Mouse (Mus musculus): ENCODE data around the gene Atm. TPM values are rescaled to one million over a fixed set of nuclear protein-coding genes. Genes with fewer than 3 reads are reported as not detected.

The Atm gene
- polyA plus RNA-seq, 1 experiment from 2014 or later, result 7.5 TPM

- Histone ChIP-seq H3K9me3 (ENCODE audit: control insufficient read depth, low read length) (no peaks in the 10 kb centered on the region), H3K4me1 (replicated peaks; ENCODE audit: control insufficient read depth, insufficient read depth) (0 out of 2 replicates have a peak, but pooled peaks cover 2% of the 10 kb centered on the region), H3K27ac (replicated peaks) (peak overlapping the region; percentile 94), H3K9ac (ENCODE audit: low read length) (peak overlapping the region; percentile 84), H3K27me3 (ENCODE audit: control insufficient read depth, insufficient read depth, low read length) (no peaks in the 10 kb centered on the region), H3K4me2 (replicated peaks; ENCODE audit: low read depth) (peak overlapping the region; percentile 90), H3K36me3 (ENCODE audit: control insufficient read depth, insufficient read depth, low read length) (no peaks in the 10 kb centered on the region), H3K4me3 (ENCODE audit: low read depth, low read length) (peak overlapping the region; percentile 79)
- TF ChIP-seq CTCF (IDR thresholded peaks at IDR 0.05; ENCODE audit: low read depth) (no peak), EP300 (optimal IDR thresholded peaks at IDR 0.05) (no peak)
- WGBS, result under 1% methylated on average over 32 of the region's 34 CpGs
- ATAC-seq (ENCODE audit: low FRiP score, low TSS enrichment) (peak; percentile 31; the same call in 1 of the 2 replicates), DNase-seq (ENCODE audit: low spot score) (no peak)
Measured at GRCm38 (mm10) chr9:53537336-53537965, 911 bp upstream of the Atm start.

DNA sequence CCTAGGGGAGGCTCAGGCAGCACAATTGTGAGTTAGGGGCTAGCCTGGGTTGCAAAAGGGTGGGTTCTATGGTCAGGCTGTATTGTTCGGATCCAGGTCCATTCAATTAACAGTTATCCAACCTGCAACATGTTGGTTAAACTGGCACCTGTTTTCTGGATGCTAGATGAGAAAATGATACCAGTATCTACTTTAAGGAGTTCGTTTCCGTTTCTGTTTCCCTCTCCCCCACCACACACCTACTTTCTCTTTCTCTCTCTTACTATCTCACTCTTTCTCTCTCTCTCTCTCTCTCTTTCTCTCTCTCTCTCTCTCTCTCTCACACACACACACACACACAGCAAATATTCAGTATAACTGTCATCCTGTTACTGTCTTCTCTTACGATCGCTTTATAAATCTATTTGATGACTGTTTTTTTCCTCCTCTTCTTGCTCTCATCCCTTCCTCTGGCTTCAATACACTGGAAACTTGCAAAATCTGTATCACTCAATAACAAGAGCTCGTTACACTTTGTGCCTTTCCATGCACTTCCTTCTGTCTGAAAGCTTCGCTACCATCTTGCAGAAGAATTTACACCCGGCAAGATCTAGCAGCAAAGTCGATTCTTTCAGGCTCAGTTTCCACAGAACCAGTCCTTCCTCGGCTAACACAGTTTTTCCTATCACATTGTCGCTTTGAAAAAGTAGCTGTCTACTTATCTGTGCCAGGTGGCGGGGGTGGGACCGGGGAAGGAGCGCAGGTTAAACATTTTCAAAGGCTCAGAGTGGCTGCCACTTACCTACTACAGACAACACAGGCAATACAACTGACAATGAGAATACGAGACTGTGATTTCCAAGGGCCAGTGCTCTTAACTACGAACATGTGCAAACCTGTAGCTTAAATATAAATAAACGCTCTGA is 872 bp downstream of the Atm start:
- no peaks in the 10 kb centered on the region for H3K36me3 ChIP-seq (ENCODE audit: control insufficient read depth, insufficient read depth, low read length)
- ATAC-seq (ENCODE audit: low FRiP score, low TSS enrichment) (no peak), DNase-seq (ENCODE audit: low spot score) (peak; percentile 45)
- no peaks in the 10 kb centered on the region for H3K27me3 ChIP-seq (ENCODE audit: control insufficient read depth, insufficient read depth, low read length)
- H3K4me1 ChIP-seq (replicated peaks; ENCODE audit: control insufficient read depth, insufficient read depth), result 0 out of 2 replicates have a peak, but pooled peaks cover 2% of the 10 kb centered on the region
- peak overlapping the region; percentile 58 for H3K9ac ChIP-seq (ENCODE audit: low read length)
- no peaks in the 10 kb centered on the region for H3K9me3 ChIP-seq (ENCODE audit: control insufficient read depth, low read length)
- peak overlapping the region; percentile 61 for H3K4me3 ChIP-seq (ENCODE audit: low read depth, low read length)
- TF ChIP-seq EP300 (optimal IDR thresholded peaks at IDR 0.05) (no peak), CTCF (IDR thresholded peaks at IDR 0.05; ENCODE audit: low read depth) (no peak)
- WGBS, result 9% methylated on average over 17 of the region's 17 CpGs
- H3K4me2 ChIP-seq (replicated peaks; ENCODE audit: low read depth), result peak overlapping the region; percentile 74
- H3K27ac ChIP-seq (replicated peaks), result peak overlapping the region; percentile 86

DNA sequence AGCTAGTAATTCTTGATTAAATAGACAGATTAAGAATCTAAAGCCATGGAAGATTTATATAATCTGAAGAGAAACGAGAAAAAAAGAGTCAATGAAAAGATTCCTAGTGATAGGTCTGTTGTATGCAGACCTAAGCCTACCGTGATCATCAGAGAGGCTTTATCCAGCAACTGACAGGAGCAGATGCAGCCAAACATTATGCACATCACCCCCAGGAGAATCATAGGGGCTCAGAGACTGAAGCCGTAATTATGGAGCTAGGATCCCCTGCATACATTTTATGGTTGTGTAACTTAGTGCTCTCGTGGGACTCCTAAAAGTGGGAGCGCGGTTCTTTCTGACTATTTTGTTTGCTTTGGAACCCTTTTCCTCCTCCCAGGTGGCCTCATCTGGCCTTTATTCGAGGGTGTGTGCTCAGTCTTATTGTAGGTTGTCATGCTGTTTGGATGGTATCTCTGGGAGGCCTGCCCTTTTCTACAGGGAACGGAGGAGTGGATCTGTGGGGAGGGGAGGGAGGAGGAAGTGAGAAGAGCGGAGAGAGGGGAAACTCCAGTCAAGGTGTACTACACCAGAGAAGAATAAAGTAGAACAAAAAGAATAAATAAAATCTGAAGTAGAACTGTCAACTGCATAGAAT is 19.0 kb downstream of the Atm start:
- no peak for DNase-seq (ENCODE audit: low spot score)
- Histone ChIP-seq H3K4me2 (replicated peaks; ENCODE audit: low read depth) (no peak overlapping the region), H3K9ac (ENCODE audit: low read length) (no peak overlapping the region), H3K4me3 (ENCODE audit: low read depth, low read length) (no peak overlapping the region), H3K36me3 (ENCODE audit: control insufficient read depth, insufficient read depth, low read length) (peaks cover 4% of the 10 kb centered on the region; the same call in 1 of the 2 replicates), H3K27me3 (ENCODE audit: control insufficient read depth, insufficient read depth, low read length) (no peaks in the 10 kb centered on the region), H3K9me3 (ENCODE audit: control insufficient read depth, low read length) (no peaks in the 10 kb centered on the region), H3K4me1 (replicated peaks; ENCODE audit: control insufficient read depth, insufficient read depth) (no peaks in the 10 kb centered on the region), H3K27ac (replicated peaks) (no peak overlapping the region)
- TF ChIP-seq CTCF (IDR thresholded peaks at IDR 0.05; ENCODE audit: low read depth) (no peak), EP300 (optimal IDR thresholded peaks at IDR 0.05) (no peak)
- 64% methylated on average over 9 of the region's 9 CpGs for WGBS
- ATAC-seq (ENCODE audit: low FRiP score, low TSS enrichment), result no peak

DNA sequence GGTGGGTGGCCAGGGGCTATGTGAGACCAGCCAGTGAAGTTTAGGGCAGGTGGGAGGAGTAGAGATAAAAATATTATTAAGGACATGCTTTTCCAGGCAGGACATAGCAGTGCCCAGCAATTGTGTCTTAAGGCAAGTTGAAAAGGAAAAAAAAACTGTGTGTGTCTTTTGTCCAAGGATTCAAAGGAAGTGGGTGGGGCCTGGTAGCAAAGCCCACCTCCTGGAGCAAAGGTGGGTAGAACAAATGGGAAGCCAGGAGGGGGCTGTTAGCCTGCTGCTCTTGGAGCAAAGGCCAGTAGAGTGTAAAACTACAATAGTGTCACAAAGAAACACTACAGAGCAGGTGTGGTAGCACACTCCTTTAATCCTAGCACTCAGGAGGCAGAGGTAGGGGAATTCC is 22.4 kb downstream of the Atm start:
- Histone ChIP-seq H3K9me3 (ENCODE audit: control insufficient read depth, low read length) (no peaks in the 10 kb centered on the region), H3K27ac (replicated peaks) (no peak overlapping the region), H3K4me1 (replicated peaks; ENCODE audit: control insufficient read depth, insufficient read depth) (no peaks in the 10 kb centered on the region), H3K4me3 (ENCODE audit: low read depth, low read length) (no peak overlapping the region), H3K4me2 (replicated peaks; ENCODE audit: low read depth) (no peak overlapping the region), H3K9ac (ENCODE audit: low read length) (no peak overlapping the region), H3K36me3 (ENCODE audit: control insufficient read depth, insufficient read depth, low read length) (peaks cover 2% of the 10 kb centered on the region; the same call in 1 of the 2 replicates), H3K27me3 (ENCODE audit: control insufficient read depth, insufficient read depth, low read length) (no peaks in the 10 kb centered on the region)
- DNase-seq (ENCODE audit: low spot score) (no peak), ATAC-seq (ENCODE audit: low FRiP score, low TSS enrichment) (no peak)
- TF ChIP-seq CTCF (IDR thresholded peaks at IDR 0.05; ENCODE audit: low read depth), result no peak
- no peak for TF ChIP-seq EP300 (optimal IDR thresholded peaks at IDR 0.05)

GRCm38 (mm10) chr9:53508053-53508452 is 28.5 kb downstream of the Atm start:
- no peak overlapping the region for H3K9ac ChIP-seq (ENCODE audit: low read length)
- no peaks in the 10 kb centered on the region for H3K4me1 ChIP-seq (replicated peaks; ENCODE audit: control insufficient read depth, insufficient read depth)
- H3K27ac ChIP-seq (replicated peaks), result no peak overlapping the region
- TF ChIP-seq EP300 (optimal IDR thresholded peaks at IDR 0.05), result no peak
- no peak for TF ChIP-seq CTCF (IDR thresholded peaks at IDR 0.05; ENCODE audit: low read depth)
- no peaks in the 10 kb centered on the region for H3K27me3 ChIP-seq (ENCODE audit: control insufficient read depth, insufficient read depth, low read length)
- WGBS, result 88% methylated on average over 7 of the region's 7 CpGs
- no peaks in the 10 kb centered on the region for H3K9me3 ChIP-seq (ENCODE audit: control insufficient read depth, low read length)
- no peak overlapping the region for H3K4me2 ChIP-seq (replicated peaks; ENCODE audit: low read depth)
- H3K36me3 ChIP-seq (ENCODE audit: control insufficient read depth, insufficient read depth, low read length), result 0 out of 2 replicates have a peak, but pooled peaks cover 2% of the 10 kb centered on the region
- ATAC-seq (ENCODE audit: low FRiP score, low TSS enrichment) (no peak), DNase-seq (ENCODE audit: low spot score) (no peak)
- no peak overlapping the region for H3K4me3 ChIP-seq (ENCODE audit: low read depth, low read length)
